Mouse (Mus musculus): Measurements from ENCODE around the gene Defa36.
"Not testable (repeated sequence)": the region's sequence is repeated elsewhere in the genome, so short reads cannot be mapped to it uniquely, and the experiment has no call there.

DNA sequence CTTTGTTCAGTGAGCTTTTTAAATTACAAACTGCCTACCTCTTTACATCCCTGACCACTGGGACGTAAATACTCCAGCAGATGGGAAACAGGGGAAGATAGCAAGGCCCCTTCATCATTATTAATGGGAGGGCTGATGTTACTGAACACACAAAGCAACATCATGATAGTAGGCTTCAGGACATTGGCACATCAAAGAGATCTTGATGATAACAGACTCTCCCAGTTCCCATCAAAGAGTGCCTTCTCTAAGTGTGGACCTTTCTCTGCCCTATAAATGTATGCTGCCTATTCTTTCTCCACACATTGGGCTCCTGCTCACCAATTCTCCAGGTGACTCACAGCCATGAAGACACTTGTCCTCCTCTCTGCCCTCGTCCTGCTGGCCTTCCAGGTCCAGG, 49.0 kb upstream of the Defa36 start, which contains the start of gene Defa2:
- TF ChIP-seq CTCF, EP300 (IDR thresholded peaks at IDR 0.05; ENCODE audit: low read depth): not testable (repeated sequence)

Data from liver, embryonic 14.5 days (tissue).